Mouse (Mus musculus) testis, adult 2 months (tissue): ENCODE measurements around the gene Gm39115.

ENCODE experiments used
- CTCF ChIP-seq: fragments of 200-500 bp; IDR thresholded peaks from 2 replicates; pipeline ENCODE4 v1.5.1; 2012; ENCODE audit warnings: low read depth, mild to moderate bottlenecking, inconsistent platforms, low read length, moderate library complexity; ENCODE audit not compliant: control insufficient read depth, insufficient read depth, insufficient replicate concordance
- POLR2A ChIP-seq: fragments of 200-500 bp; IDR thresholded peaks from 2 replicates; pipeline ENCODE4 v1.6.1; 2012; ENCODE audit warnings: low read depth, mild to moderate bottlenecking, inconsistent platforms, low read length, moderate library complexity; ENCODE audit not compliant: control insufficient read depth

DNA sequence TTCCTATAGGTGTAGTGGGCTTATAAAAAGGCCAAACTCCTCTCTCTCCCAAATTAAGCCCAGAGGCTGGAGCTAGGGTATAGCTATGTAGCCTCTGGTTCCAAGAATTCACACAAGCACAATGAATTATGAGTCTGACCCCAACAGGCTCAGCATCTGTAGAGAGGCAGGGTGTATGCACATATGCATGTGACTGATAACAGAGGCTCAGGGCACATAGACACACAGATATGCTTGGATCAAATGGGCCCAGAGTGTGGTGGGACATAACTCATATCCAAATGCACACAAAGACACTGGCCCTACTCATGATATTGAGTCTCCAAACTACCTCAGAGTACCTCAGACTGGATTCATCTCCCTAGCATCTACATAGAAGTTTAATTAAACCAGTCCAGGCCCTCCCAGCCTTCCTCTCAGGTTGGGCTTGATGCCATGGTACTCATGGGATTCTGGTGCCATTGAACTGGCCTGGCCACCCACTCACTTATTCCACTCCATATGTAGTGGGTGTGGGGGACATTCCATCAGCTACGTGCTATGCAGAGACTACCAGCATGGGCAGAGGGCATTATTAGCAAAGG lies 48.7 kb downstream of the Gm39115 start:
- TF ChIP-seq POLR2A = no peak
- TF ChIP-seq CTCF = no peak
